Mouse (Mus musculus) heart, adult 18-20 months (tissue): ENCODE results near the gene Mrpl11. TPM values are rescaled to one million over a fixed set of nuclear protein-coding genes. Genes with fewer than 3 reads are reported as not detected.
A peak's percentile ranks its signal among the peaks of the same experiment; 100 is the strongest.
"Not testable (repeated sequence)": the region's sequence is repeated elsewhere in the genome, so short reads cannot be mapped to it uniquely, and the experiment has no call there.

Experiments
- DNase-seq, 2 experiments: peaks; one replicate each; pipeline ENCODE4 v3.0.0; 2021 to 2022; ENCODE audit warnings: mixed read lengths in 1 of 2
- long read RNA-seq, 2 experiments: library from polyadenylated mRNA; stranded (forward); transcript quantifications; one replicate each; pipeline ENCODE4 v2.0.0; 2021
- total RNA-seq, 2 experiments: library from RNA; stranded (reverse); gene quantifications; 2 replicates each; pipeline ENCODE4 v1.2.3; 2021

Mrpl11 gene
- total RNA-seq, result 10 to 100 TPM; 67.7 to 86.0 TPM
- long read RNA-seq, experiment 1, transcript Mrpl11-201 (5 exons, 3,045 nt), result major isoform, 40 of 44 reads
- long read RNA-seq, experiment 1, partial matches to known transcripts, result 1 of 44 reads
- long read RNA-seq, experiment 1, other reads (novel, unspliced or antisense), result 3 of 44 reads
- long read RNA-seq, experiment 2, transcript Mrpl11-201 (5 exons, 3,045 nt), result major isoform, 47 of 53 reads
- long read RNA-seq, experiment 2, partial matches to known transcripts, result 1 of 53 reads
- long read RNA-seq, experiment 2, other reads (novel, unspliced or antisense), result 1 of 53 reads

DNA sequence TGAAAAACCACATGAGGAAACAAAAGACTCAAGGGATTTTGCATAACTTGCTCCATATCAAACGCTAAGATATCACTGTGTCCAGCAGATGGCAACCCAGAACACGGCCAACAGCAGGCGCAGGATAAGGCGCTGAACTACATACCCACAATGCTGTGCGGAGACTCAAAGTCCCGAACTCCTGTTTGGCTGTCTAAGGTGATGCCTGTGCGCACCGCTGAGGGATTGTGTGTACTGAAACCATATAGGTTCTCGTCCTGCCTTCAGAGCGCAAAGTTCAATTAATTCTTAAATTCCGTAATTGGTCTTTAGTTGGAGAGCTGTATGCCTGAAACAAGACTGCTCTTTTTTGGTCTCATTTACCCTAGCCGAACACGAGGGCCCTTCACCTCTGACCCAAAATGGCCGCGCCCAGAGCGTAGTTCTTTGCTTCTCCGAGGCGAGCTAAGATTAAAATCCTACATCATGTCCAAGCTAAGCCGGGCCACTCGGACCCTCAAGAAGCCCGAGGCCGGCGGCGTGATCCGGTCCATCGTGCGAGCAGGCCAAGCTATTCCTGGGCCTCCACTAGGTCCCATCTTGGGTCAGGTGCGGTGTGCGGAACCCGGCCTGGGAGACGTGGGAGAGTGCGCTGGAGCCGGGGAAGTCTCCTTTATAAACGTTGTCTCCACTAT lies at the start of gene Mrpl11:
Mrpl11 (plus strand) TSS at position 220 of the 674 bp plus-strand sequence.
- DNase-seq, result peak; percentile 93 to 96

GRCm38 (mm10) chr19:4915924-4916603 lies 45.9 kb upstream of the Mrpl11 start:
- DNase-seq, result no peak

GRCm38 (mm10) chr19:4916827-4917226 lies 45.1 kb upstream of the Mrpl11 start:
- DNase-seq, result no peak

DNA sequence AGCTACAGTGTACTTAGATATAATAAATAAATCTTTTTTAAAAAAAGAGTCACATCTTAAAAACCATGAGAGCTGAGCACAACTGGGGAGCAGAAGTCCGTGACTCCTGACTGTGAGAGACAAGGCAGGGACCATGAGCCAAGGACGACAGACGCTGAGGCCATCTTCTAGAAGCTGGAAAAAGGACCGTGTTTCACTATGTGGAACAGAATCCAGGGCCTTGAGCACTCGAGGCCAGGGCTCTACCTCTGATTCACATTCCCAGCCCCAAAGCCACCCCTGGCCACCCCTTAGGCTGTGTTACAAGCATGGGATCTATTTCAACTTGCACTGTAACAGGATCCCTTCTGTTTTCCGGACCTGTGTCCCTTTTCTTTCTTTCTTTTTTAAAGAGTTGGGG lies 42.3 kb upstream of the Mrpl11 start:
- DNase-seq, result no peak

DNA sequence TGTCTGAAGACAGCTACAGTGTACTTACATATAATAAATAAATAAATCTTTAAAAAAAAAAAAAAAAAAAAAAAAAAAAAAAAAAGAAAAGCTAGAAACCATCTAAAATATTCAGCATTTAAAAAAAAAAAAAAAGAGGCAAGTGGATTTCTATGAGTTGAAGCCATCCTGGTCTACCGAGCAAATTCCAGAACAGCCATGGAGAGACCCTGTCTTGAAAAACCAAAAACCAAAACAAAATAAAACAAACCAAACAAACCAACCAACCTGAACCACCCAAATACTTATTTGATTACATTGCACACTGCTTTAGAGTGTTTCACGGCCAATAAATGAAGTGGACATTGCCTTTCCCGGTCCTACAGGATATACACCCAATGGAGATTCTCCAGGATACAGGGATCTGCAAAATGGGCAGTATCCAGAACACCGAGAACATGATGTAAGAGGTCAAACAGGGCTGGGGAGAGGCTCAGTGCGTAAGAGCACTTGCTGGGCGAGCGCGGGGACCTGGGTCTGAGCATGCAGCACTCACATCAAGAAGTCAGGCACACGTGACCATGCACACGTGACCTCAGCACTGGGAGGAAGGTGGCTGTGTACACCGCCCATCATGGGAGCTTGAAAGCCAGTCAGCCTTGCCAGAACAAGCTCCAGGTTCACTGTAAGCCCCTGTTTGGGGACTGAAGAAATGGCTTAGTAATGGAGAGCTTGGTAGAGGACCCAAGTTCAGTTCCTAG lies 36.7 kb upstream of the Mrpl11 start:
- no peak for DNase-seq

DNA sequence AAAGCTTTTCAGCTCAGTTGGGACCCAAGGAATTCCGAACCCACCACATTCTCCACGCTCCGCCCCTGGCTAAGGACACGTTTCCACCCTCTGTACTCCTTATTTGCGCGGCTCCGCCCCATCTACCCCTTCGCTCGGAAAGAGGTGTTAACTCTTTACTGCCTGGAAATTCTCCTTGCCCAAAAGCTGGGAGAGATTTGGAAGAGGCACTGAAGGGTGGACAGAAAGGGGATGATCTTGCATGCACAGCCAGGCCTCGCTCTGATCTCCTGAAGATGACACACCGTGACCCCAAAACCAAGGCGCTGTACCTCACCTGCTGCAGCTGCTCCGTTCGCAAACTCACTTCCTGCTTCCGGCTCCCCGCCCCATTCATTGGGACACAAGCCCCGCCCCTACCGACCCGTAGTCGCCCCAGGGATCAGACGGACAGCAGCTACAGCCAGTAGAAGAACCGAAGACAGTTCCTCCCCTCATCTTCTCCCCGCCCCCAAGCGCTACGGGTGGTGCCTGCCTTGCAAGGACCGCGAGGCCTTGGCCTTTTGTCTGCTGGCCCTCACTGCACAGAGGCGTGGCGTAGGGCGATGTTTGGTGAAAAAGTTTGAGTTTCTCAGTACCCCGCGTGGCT lies 33.9 kb upstream of the Mrpl11 start, which contains the start of gene Dpp3:
Dpp3 (minus strand) TSS at position 384 of the 628 bp plus-strand sequence.
- DNase-seq, result peak; percentile 99 to 100

GRCm38 (mm10) chr19:4928781-4929180 lies 33.2 kb upstream of the Mrpl11 start:
- peak; percentile 47 to 49 for DNase-seq

DNA sequence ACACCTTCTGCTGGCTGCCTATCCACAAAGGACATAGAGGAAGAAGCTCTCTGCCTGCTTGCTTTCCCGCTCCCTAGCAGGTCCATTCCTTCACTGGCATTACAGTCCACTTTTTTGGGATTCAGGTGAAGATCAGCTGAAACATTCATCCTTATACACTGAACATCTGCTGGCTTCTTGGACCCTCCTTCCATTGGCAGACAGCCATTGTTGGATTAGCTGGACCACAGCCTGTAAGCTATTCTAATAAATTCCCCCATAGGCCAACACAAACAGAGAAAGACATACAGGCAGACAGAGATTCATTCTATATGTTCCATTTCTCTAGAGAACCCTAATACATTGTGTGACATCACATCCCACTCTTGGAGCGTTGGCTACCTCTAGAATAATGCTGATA lies 25.1 kb upstream of the Mrpl11 start:
- no peak for DNase-seq

- DNase-seq, result peak in 1 of 2 experiments; percentile 11
These were observed 24.3 kb upstream of the Mrpl11 start for GRCm38 (mm10) chr19:4937444-4938310.

DNA sequence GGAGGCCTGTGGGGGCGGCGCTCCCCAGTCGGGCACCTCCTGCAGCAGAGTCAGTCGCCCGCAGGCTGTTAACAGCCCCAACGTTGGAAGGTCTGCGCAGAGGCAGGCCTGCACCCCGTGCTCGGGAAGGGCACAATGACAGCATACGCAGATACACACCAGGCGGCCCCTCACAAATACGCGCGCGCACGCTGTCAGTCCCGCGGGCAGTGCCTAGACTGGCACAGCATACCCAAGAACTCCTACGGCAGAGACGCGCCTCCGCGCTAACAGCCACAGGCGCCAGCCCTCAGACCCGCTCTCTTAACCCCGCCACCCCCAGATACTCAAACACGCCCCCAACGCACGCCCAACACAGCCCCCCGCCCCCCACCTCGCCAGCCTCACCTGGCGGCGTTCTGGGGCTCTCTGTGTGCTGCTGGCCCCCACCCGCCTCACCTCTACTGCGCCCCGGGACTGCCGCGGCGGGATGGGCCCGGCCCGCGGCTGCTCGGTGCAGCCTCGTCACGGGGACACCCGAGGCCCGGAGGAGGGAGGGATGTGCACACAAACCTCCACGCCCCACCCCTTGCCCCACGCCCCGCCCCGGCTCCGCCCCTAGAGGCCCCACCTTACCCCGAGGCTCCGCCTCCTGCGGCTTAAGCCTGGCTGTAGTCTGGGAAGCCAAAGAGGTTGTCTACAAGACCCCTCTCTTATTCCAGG lies 19.2 kb upstream of the Mrpl11 start, which contains the start of gene Peli3:
Peli3 (minus strand) TSS at position 577 of the 702 bp plus-strand sequence.
- peak; percentile 86 for DNase-seq

- no peak for DNase-seq
These were observed 18.7 kb upstream of the Mrpl11 start for GRCm38 (mm10) chr19:4943253-4943588.

- no peak for DNase-seq
These were observed 16.4 kb upstream of the Mrpl11 start for GRCm38 (mm10) chr19:4945540-4945939.

- not testable (repeated sequence) for DNase-seq
These were observed 13.3 kb upstream of the Mrpl11 start for GRCm38 (mm10) chr19:4948641-4949040.

DNA sequence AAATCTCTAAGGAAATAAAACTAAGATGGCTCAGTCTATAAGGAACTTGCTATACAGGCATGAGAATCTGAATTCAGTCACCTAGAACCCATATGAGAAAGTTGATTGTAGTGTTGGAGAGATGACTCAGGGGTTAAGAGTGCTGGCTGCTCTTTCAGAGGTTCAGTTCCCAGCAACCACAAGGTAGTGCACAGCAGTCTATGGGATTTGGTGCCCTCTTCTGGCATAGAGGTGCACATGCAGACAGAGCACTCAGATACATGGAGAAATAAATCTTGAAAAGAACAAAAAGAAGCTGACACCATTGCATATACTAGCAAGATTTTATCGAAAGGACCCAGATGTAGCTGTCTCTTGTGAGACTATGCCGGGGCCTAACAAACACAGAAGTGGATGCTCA lies 6.3 kb downstream of the Mrpl11 start:
- no peak for DNase-seq

DNA sequence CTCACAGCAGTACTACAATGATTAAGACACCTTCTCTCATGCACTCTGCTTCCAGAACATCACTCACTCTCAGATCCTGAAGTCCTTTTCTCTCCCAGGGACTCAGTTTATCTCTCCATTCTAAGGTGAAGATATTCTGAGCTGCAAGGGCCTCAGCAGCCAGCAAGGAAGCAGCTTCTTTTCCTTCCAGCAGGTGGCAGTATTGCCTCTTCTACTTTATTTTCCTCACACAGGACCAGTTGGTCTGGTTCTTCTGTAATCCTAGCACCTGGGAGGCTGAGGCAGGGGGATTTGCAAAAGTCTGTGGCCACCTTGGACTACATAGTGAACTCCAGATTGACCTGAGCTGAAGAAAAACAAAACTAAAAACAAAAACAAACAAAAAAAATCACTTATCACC lies 19.8 kb downstream of the Mrpl11 start:
- peak; percentile 42 to 65 for DNase-seq

DNA sequence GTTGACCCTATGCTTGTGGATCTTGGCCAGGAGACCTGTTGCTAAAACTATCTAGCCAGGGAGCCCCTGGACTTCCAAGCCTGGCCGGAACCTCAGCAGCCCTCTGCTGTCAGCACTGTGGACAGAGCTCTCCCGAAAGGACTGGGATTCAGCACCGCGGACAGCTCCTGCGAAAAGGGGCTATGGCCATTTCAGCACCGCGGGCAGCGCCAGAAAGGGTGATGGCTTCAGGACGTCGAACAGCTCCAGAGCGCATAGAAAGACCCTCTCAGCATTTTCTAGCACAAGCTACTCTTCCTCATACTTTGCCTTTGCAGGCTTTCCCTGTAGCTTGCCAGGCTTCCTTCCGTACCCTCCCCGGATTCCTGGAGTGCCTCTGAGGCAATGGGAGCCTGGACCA lies 27.1 kb downstream of the Mrpl11 start:
- DNase-seq, result peak; percentile 83 to 98

- DNase-seq, result no peak
These were observed 27.7 kb downstream of the Mrpl11 start for GRCm38 (mm10) chr19:4989434-4990255.

DNA sequence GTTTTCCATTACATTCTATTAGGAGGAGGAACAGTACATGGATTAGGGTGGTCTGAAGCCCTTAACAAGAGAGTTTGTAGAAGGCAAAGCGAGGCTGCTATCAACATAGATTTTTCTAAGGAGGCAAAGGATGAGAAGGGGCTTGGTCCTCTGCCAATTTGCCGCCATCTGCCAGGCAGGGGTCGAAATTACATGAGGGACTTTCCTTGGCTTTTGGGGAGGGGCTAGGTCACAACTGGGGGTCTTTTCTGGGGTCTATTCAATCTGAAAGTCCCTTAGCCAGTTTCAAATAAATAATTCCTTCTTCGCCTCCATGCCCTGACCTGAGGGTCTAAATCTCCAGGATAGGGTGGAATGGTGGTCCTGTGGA lies 28.3 kb downstream of the Mrpl11 start, which contains the start of gene Npas4:
Npas4 (minus strand) TSS at position 61 of the 370 bp plus-strand sequence.
- DNase-seq, result no peak

DNA sequence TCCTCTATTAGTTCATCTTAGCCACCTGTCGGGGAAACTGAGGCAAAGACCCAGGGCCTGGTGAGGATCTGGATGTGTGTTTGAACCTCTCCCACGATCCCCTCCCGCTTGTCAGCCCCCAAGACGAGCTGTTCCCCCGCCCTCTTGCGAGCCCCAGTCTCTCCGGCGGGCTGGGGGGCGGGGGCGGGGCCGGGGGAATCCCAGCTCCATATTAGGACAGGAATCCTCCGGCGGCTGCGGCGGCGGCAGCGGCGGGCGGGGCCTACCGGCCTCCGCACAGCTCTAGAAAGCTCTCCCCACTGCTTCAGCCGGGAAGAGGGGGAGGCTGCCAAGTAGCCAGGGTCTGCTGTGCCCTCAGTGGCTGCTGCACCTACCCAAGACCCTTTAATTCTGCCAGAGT lies 28.8 kb downstream of the Mrpl11 start:
- no peak for DNase-seq
